Mouse (Mus musculus): ENCODE results near the gene Trarg1. TPM values are rescaled to one million over a fixed set of nuclear protein-coding genes. Genes with fewer than 3 reads are reported as not detected.

Trarg1 gene
- polyA plus RNA-seq, 1 experiment from 2014 or later = 0.08 TPM

- Histone ChIP-seq H3K36me3 (ENCODE audit: control insufficient read depth, insufficient read depth, low read length) (no peaks in the 10 kb centered on the region), H3K9me3 (ENCODE audit: control insufficient read depth, low read length) (no peaks in the 10 kb centered on the region), H3K9ac (ENCODE audit: low read length) (peak overlapping the region; percentile 13; the same call in 1 of the 2 replicates), H3K4me1 (ENCODE audit: control insufficient read depth in 2 of 2, insufficient read depth in 2 of 2, low read length in 2 of 2) (peaks cover 3 to 9% of the 10 kb centered on the region in 2 experiments; a peak in 3 of 4 replicates), H3K27ac (replicated peaks in 1 of 2; ENCODE audit: control insufficient read depth in 1 of 2, insufficient read depth in 1 of 2, low read depth in 2 of 2, low read length in 2 of 2) (no peak overlapping the region), H3K4me3 (ENCODE audit: control insufficient read depth in 1 of 2, insufficient read depth in 1 of 2, low read depth in 1 of 2, low read length in 2 of 2) (peak overlapping the region; percentile 14 to 20; a peak in 3 of 4 replicates), H3K27me3 (ENCODE audit: control insufficient read depth, insufficient read depth, low read length) (peaks cover 6% of the 10 kb centered on the region; the same call in 1 of the 2 replicates), H3K4me2 (ENCODE audit: low read length) (peak overlapping the region; percentile 59)
- ATAC-seq (ENCODE audit: insufficient number of reproducible peaks, insufficient read depth, low FRiP score, low read depth) = peak; percentile 50; the same call in 1 of the 2 replicates
- whole genome bisulfite sequencing = 1% methylated on average over 19 of the region's 19 CpGs
Observed at GRCm38 (mm10) chr11:76645955-76646354, 33.7 kb upstream of the Trarg1 start.

DNA sequence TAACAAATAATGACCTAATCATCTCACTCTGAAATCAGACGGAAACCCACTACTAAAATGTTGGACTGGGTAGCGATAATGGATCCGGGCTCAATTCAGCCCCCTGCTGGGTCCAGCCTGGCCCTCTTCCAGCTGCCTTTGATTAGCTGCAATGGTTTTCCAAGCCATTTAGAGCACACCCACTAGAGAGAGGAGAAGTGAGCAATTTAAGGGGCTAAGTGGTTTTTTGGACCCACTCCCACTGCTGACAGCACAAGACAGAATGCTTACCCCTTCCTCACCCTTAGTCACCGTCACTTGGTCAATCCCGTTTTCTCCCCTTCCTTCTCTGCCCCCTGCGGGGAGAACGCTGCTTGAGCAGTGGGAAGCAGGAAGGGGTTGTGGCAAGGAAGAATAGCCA lies 32.5 kb upstream of the Trarg1 start:
- WGBS = 3% methylated on average over 7 of the region's 7 CpGs
- no peak overlapping the region for H3K27ac ChIP-seq (replicated peaks in 1 of 2; ENCODE audit: control insufficient read depth in 1 of 2, insufficient read depth in 1 of 2, low read depth in 2 of 2, low read length in 2 of 2)

GRCm38 (mm10) chr11:76647500-76647899 lies 32.1 kb upstream of the Trarg1 start:
- Histone ChIP-seq H3K4me1 (ENCODE audit: control insufficient read depth in 2 of 2, insufficient read depth in 2 of 2, low read length in 2 of 2) (peaks cover 3 to 9% of the 10 kb centered on the region in 2 experiments; a peak in 3 of 4 replicates), H3K9ac (ENCODE audit: low read length) (0 out of 2 replicates have a peak overlapping the region, but pooled peaks have one; percentile 10), H3K9me3 (ENCODE audit: control insufficient read depth, low read length) (no peaks in the 10 kb centered on the region), H3K4me2 (ENCODE audit: low read length) (peak overlapping the region; percentile 65), H3K27me3 (ENCODE audit: control insufficient read depth, insufficient read depth, low read length) (peaks cover 6% of the 10 kb centered on the region; the same call in 1 of the 2 replicates), H3K36me3 (ENCODE audit: control insufficient read depth, insufficient read depth, low read length) (no peaks in the 10 kb centered on the region), H3K4me3 (ENCODE audit: control insufficient read depth in 1 of 2, insufficient read depth in 1 of 2, low read depth in 1 of 2, low read length in 2 of 2) (peak overlapping the region; percentile 16 to 21; a peak in 2 of 4 replicates), H3K27ac (replicated peaks in 1 of 2; ENCODE audit: control insufficient read depth in 1 of 2, insufficient read depth in 1 of 2, low read depth in 2 of 2, low read length in 2 of 2) (no peak overlapping the region)
- no peak; the same call in 1 of the 2 replicates for ATAC-seq (ENCODE audit: insufficient number of reproducible peaks, insufficient read depth, low FRiP score, low read depth)
- WGBS = 4% methylated on average over 9 of the region's 9 CpGs

More for the DNA sequence above, 32.5 kb upstream of the Trarg1 start:
- peak overlapping the region; percentile 65 for H3K4me2 ChIP-seq (ENCODE audit: low read length)
- 0 out of 2 replicates have a peak overlapping the region, but pooled peaks have one; percentile 10 for H3K9ac ChIP-seq (ENCODE audit: low read length)
- H3K36me3 ChIP-seq (ENCODE audit: control insufficient read depth, insufficient read depth, low read length) = no peaks in the 10 kb centered on the region
- H3K4me3 ChIP-seq (ENCODE audit: control insufficient read depth in 1 of 2, insufficient read depth in 1 of 2, low read depth in 1 of 2, low read length in 2 of 2) = peak overlapping the region; percentile 16 to 21; a peak in 2 of 4 replicates
- H3K9me3 ChIP-seq (ENCODE audit: control insufficient read depth, low read length) = no peaks in the 10 kb centered on the region
- ATAC-seq (ENCODE audit: insufficient number of reproducible peaks, insufficient read depth, low FRiP score, low read depth) = no peak; the same call in 1 of the 2 replicates
- H3K27me3 ChIP-seq (ENCODE audit: control insufficient read depth, insufficient read depth, low read length) = peaks cover 6% of the 10 kb centered on the region; the same call in 1 of the 2 replicates
- peaks cover 3 to 9% of the 10 kb centered on the region in 2 experiments; a peak in 3 of 4 replicates for H3K4me1 ChIP-seq (ENCODE audit: control insufficient read depth in 2 of 2, insufficient read depth in 2 of 2, low read length in 2 of 2)

DNA sequence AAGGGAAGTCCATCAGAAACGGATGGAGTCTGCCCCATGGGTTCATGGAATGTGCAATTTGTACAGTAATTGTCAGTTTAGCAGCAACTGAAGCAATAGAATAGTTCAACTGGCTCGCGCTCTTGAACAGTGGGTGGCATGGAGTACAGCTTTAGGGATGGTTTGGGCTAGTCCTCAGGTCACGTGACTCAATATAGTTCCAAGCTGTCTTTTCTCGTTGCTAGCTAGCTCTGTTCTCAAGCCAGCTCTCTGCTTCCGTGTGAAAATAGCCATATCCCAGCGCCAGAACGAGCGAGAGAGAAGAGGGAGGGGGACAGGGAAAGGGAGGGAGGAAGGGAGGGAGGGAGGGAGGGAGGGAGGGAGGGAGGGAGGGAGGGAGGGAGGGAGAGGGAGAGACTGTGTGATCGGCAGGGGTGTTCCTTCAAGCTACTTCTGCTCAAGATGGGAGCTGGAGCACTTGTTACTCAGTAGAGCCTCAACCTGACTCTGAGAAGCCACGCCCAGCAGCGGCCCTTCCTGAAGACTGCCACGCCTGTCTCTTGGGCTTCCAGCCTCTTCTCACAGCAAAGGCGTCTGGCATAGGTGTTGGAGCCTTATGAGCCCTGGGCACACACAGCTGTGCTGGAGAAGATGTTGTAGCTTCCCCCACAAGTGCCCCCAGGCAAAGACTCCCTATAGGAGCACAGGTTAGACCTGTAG lies 28.6 kb upstream of the Trarg1 start:
- peaks cover 3 to 9% of the 10 kb centered on the region in 2 experiments; a peak in 3 of 4 replicates for H3K4me1 ChIP-seq (ENCODE audit: control insufficient read depth in 2 of 2, insufficient read depth in 2 of 2, low read length in 2 of 2)
- no peak overlapping the region for H3K4me3 ChIP-seq (ENCODE audit: control insufficient read depth in 1 of 2, insufficient read depth in 1 of 2, low read depth in 1 of 2, low read length in 2 of 2)
- ATAC-seq (ENCODE audit: insufficient number of reproducible peaks, insufficient read depth, low FRiP score, low read depth) = no peak
- no peaks in the 10 kb centered on the region for H3K9me3 ChIP-seq (ENCODE audit: control insufficient read depth, low read length)
- H3K4me2 ChIP-seq (ENCODE audit: low read length) = no peak overlapping the region
- no peaks in the 10 kb centered on the region for H3K27me3 ChIP-seq (ENCODE audit: control insufficient read depth, insufficient read depth, low read length)
- H3K9ac ChIP-seq (ENCODE audit: low read length) = no peak overlapping the region
- no peak overlapping the region for H3K27ac ChIP-seq (replicated peaks in 1 of 2; ENCODE audit: control insufficient read depth in 1 of 2, insufficient read depth in 1 of 2, low read depth in 2 of 2, low read length in 2 of 2)
- no peaks in the 10 kb centered on the region for H3K36me3 ChIP-seq (ENCODE audit: control insufficient read depth, insufficient read depth, low read length)
- WGBS = 47% methylated on average over 14 of the region's 14 CpGs

- H3K36me3 ChIP-seq (ENCODE audit: control insufficient read depth, insufficient read depth, low read length) = no peaks in the 10 kb centered on the region
- 53% methylated on average over 3 of the region's 3 CpGs for WGBS
- ATAC-seq (ENCODE audit: insufficient number of reproducible peaks, insufficient read depth, low FRiP score, low read depth) = no peak
- H3K4me1 ChIP-seq (ENCODE audit: control insufficient read depth in 2 of 2, insufficient read depth in 2 of 2, low read length in 2 of 2) = no peaks in the 10 kb centered on the region
- no peak overlapping the region for H3K27ac ChIP-seq (replicated peaks in 1 of 2; ENCODE audit: control insufficient read depth in 1 of 2, insufficient read depth in 1 of 2, low read depth in 2 of 2, low read length in 2 of 2)
- no peak overlapping the region for H3K4me3 ChIP-seq (ENCODE audit: control insufficient read depth in 1 of 2, insufficient read depth in 1 of 2, low read depth in 1 of 2, low read length in 2 of 2)
- no peaks in the 10 kb centered on the region for H3K27me3 ChIP-seq (ENCODE audit: control insufficient read depth, insufficient read depth, low read length)
- no peaks in the 10 kb centered on the region for H3K9me3 ChIP-seq (ENCODE audit: control insufficient read depth, low read length)
- H3K4me2 ChIP-seq (ENCODE audit: low read length) = no peak overlapping the region
- no peak overlapping the region for H3K9ac ChIP-seq (ENCODE audit: low read length)
Observed at GRCm38 (mm10) chr11:76652838-76653334, 26.7 kb upstream of the Trarg1 start.

DNA sequence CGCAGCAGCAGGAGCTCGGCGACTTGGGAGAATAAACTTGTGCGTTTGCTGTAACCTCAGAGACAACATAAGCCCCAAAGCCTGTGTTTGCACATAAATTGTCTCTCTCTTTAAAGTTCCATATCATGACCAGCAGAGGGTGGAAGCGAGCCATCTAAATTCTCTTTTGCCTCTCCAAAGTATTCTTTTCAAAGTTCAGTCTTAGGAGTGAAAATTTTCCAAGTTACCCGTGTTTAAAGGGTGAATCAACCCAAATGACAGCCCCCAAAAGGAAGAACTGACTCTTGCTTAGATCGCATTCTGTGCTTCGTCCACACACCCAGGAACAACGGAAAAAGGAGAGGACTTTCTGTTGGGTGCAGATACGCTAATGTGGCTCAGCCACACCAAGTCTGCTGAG lies 24.5 kb upstream of the Trarg1 start:
- H3K4me2 ChIP-seq (ENCODE audit: low read length) = peak overlapping the region; percentile 58
- no peaks in the 10 kb centered on the region for H3K4me1 ChIP-seq (ENCODE audit: control insufficient read depth in 2 of 2, insufficient read depth in 2 of 2, low read length in 2 of 2)
- H3K4me3 ChIP-seq (ENCODE audit: control insufficient read depth in 1 of 2, insufficient read depth in 1 of 2, low read depth in 1 of 2, low read length in 2 of 2) = peak overlapping the region; percentile 9 to 24; a peak in 1 of 4 replicates
- H3K27me3 ChIP-seq (ENCODE audit: control insufficient read depth, insufficient read depth, low read length) = no peaks in the 10 kb centered on the region
- no peaks in the 10 kb centered on the region for H3K9me3 ChIP-seq (ENCODE audit: control insufficient read depth, low read length)
- no peak overlapping the region for H3K9ac ChIP-seq (ENCODE audit: low read length)
- WGBS = 9% methylated on average over 10 of the region's 10 CpGs
- H3K36me3 ChIP-seq (ENCODE audit: control insufficient read depth, insufficient read depth, low read length) = no peaks in the 10 kb centered on the region
- no peak overlapping the region for H3K27ac ChIP-seq (replicated peaks in 1 of 2; ENCODE audit: control insufficient read depth in 1 of 2, insufficient read depth in 1 of 2, low read depth in 2 of 2, low read length in 2 of 2)
- ATAC-seq (ENCODE audit: insufficient number of reproducible peaks, insufficient read depth, low FRiP score, low read depth) = no peak

DNA sequence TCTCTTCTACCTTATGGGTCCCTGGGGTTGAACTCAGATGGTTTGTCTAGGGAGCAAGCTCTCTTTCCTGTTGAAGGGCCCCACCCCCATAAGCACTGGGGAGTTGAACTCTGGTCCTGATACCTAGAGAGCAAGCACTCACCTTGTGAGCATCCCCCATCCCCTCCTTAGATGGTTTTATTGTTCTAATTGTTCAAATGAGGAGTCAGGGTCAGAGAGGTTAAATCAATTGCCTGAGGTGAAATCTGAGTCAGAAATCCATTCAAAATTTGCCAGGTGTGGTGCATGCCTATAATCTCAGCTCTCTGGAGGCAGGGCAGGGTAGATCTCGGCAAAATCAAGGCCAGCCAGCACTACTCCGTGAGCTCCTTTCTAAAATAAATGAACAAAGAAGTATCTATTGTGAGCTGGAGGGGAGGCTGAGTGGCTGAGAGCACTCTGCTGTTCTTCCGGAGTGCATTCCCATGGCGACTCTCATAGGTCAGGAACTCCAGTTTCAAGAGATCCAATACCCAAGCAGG lies 22.1 kb upstream of the Trarg1 start:
- Histone ChIP-seq H3K9ac (ENCODE audit: low read length) (no peak overlapping the region), H3K36me3 (ENCODE audit: control insufficient read depth, insufficient read depth, low read length) (no peaks in the 10 kb centered on the region), H3K9me3 (ENCODE audit: control insufficient read depth, low read length) (no peaks in the 10 kb centered on the region), H3K27me3 (ENCODE audit: control insufficient read depth, insufficient read depth, low read length) (no peaks in the 10 kb centered on the region), H3K4me3 (ENCODE audit: control insufficient read depth in 1 of 2, insufficient read depth in 1 of 2, low read depth in 1 of 2, low read length in 2 of 2) (no peak overlapping the region), H3K27ac (replicated peaks in 1 of 2; ENCODE audit: control insufficient read depth in 1 of 2, insufficient read depth in 1 of 2, low read depth in 2 of 2, low read length in 2 of 2) (no peak overlapping the region), H3K4me1 (ENCODE audit: control insufficient read depth in 2 of 2, insufficient read depth in 2 of 2, low read length in 2 of 2) (no peaks in the 10 kb centered on the region), H3K4me2 (ENCODE audit: low read length) (no peak overlapping the region)
- WGBS = 56% methylated on average over 4 of the region's 4 CpGs
- ATAC-seq (ENCODE audit: insufficient number of reproducible peaks, insufficient read depth, low FRiP score, low read depth) = no peak

All from heart, embryonic 14.5 days (tissue).